Mouse (Mus musculus) CD4-positive, CD25-positive, alpha-beta regulatory T cell, adult 2 months (primary cell): ENCODE measurements around the gene Kif16b.

Experiments used
- DNase-seq: peaks from one replicate; pipeline ENCODE4 v3.0.0-alpha.2; 2012; ENCODE audit warnings: low read depth, low spot score

Kif16b gene

DNA sequence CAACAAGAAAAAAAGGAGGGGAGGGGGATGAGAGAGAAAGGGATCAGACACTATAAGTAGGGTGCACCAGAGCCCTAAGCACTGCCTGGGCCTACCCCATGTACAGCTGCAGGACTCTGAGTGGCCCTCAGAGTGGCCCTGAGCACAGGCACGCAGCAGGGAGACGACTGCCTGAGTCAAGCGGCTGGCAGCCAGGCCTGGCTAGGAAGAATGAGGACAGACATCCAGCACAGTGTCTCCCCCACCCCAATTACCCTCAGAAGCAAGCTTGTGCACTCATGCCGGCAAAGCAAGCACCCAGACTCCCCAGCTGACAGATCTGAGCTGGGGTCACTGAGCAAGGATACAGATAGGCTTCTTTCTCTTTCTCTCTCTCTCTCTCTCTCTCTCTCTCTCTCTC lies 25.4 kb downstream of the Kif16b start:
- DNase-seq: no peak

DNA sequence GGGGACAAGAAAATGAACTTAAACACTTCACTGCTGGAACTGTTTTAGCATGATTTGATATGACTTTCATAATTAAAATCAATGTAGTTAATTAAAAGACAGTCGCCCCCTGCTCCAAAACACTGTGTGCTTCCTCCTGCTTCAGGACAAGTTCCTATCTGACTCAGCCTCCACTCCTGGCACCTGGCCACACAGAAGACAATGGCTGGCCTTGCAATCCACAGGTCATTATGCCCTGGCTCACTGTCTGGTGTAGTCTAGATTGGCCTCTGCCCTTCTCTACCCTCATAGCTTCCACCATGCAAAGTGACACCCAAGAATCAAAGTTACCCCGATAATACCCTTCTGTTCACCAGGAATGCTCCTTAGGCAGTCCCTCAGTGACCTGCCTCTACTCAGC lies 26.8 kb downstream of the Kif16b start:
- no peak for DNase-seq

DNA sequence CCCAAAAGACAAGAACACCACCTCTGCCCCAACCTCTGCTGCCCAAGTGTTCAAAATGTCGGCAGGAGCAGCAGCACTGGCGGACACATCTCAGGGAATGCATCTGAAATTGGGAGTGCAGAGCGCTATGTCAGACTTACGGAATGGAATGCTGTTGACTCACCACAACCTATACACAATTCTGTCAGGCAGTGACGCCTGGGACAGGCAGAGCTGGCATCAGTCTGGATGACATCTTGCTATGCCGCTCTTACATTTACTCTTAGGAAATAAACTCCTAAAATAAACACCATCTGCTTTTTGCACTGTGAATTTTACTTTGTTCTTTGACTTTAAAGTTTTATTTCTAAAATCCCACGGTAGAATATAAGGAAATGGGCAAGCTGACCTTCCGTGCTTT lies 31.3 kb downstream of the Kif16b start:
- DNase-seq: no peak

DNA sequence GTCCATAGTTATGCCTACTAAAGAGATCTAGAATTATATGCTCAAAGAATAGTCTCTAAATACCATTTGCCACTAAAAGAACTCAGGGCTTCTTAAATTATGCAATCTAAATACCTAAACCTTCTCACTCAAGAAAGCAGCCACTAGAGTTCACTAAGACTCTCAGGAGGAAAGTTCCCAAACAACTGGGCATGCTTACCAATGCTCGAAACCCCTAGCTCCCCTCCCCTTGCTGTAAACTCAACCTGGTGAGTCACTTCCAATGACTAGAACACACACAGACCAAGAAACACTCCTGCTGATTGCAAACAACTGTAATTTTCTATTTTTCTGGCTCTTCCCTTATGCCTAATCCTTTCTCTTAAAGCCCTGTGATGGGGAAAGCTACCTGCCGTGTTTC lies 33.9 kb downstream of the Kif16b start:
- DNase-seq: no peak

DNA sequence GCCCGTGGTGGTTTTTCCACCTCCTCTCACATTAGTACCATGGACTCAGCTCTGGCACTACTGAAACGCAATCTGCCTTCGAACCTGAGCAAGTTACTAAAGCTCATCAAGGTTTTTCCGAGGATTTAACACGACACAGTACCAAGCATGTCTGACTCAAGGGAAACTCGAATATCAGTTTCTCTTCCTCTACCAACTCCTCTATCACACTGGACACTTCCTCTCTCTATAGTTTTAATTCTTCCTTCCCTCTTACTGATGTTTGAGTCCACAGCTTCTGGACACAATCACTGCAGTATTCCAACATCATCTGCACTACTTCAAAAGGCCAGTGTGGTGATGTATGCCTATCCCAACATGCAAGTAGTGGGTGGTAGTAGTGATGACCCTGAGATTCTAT lies 40.3 kb downstream of the Kif16b start:
- DNase-seq: no peak

DNA sequence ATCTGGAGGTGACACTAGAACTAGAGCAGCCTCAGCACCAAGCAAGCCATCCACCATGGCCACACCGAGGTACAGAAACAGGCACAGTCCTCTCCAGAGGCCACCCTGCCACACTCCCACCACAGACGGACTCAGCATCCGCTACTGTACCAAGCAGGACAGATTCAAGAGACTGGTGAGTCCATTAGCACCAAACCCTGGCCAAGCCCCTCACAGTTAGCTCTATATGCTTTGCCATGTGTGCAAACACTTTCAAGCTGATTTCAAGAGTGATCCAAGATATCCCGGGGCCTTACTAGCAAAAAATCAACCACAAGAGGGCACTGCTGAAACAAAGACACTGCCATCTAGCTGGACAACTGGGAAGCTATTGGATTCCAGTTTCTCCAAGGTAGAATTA lies 41.9 kb downstream of the Kif16b start:
- DNase-seq: peak; percentile 40

DNA sequence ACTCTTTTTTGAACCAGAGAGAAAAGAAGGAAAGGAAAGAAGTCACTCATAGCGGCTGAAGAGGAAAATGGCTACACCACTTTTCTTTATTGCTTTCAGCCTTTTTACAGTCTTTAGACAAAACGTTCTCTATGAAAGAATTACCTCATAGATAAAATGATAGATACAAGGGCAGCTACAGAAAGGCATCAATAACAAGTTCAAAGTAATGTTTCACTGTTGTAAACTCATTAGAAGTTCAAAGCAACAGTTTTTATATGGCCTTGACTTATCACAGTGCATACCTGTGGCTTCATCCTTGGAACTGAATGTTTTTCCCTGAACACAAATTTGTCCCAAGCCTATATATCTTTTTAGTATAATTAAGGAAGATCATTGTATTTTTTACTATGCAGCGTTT lies 62.6 kb downstream of the Kif16b start:
- no peak for DNase-seq

DNA sequence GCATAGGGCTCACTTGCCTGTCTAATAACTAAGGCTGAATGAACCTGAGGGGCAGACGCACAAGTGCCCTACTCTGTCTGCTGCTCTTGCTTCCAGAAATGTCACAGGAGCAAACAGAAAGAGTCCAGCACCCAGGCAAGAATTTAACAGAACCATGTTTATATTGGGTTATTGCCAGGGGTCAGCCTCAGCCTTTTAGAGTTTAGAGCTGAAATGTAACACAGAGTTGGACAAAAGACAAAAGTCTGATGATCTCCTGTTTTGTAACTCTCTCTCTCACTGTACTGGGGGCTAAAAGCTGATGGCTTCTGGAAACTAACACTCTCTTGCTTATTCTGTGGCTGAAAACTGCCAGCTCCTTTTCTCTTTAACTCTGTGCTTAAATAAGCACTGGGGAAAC lies 63.2 kb downstream of the Kif16b start:
- no peak for DNase-seq

DNA sequence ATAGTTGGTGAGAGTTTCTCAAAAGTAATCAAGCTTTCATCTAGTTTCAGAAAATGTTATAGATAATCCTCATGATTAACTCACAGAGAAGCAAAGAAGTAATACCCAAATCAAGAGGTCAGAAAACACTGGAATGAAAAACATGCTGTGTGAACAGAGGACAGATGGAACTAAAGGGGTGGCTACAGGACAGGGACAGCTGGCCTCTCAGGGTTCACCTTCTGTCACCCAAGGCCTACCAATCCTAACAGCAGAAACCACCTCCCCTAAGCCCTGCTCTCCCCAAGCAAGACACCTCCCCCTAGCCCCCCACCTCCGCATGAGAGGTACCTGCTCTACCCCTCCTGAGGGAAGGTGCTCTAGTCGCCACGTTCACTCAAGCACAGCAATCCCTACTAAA lies 66.6 kb downstream of the Kif16b start:
- no peak for DNase-seq

DNA sequence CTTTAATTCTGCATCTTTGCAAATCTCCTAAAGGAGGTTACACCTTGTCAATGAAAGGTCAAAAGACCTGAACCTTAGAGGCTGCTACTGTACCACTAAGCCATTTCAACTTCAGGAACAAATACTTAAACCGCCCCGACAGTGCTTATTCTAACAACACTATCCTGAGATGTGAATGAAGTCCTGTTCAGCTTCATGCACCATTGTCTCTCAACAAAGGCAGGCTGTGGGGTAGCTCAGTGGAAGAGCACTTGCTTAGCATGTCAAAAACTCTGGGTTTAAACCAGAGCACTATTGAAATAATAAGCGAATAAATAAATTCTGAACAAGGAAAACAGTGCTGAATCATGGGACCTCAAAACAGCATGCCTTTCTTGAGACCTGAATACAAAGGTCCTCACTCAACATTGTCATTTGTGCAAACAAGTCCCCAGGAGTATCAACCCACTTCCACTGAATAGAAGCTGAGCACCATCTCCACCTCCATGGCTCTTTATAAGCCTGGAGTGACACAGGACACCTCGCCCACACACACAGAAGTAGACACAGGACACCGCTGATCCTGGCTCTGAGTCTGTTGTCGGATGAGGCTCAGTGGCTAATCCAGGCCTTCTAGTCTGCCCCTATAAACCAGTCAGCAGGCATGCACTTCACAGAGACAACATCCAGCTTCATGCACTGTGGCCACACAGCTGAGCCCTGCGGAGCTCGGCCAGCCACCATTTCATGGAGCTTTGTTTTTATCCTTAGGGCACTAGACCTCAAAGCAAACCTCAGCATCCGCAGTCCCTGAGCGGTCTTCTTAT lies 68.5 kb downstream of the Kif16b start:
- no peak for DNase-seq

DNA sequence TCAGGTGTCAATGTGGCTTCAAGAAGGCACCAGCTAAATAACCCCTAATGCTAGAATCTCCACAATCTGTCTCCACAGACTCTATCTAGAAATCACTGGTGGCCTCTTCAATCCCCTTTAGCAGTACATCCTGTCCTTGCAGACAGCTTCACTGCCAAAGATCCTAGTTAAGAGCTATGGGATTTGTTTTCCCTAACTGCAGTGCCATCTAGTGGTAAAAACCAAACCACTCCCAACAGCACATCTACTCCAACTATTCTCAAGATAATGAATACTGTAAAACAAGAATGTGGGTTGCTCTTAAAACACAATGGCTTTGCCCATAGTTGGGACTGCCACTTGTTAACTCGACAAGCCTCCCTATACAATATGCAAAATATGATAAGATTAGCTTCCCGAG lies 88.3 kb downstream of the Kif16b start:
- DNase-seq: peak; percentile 55

DNA sequence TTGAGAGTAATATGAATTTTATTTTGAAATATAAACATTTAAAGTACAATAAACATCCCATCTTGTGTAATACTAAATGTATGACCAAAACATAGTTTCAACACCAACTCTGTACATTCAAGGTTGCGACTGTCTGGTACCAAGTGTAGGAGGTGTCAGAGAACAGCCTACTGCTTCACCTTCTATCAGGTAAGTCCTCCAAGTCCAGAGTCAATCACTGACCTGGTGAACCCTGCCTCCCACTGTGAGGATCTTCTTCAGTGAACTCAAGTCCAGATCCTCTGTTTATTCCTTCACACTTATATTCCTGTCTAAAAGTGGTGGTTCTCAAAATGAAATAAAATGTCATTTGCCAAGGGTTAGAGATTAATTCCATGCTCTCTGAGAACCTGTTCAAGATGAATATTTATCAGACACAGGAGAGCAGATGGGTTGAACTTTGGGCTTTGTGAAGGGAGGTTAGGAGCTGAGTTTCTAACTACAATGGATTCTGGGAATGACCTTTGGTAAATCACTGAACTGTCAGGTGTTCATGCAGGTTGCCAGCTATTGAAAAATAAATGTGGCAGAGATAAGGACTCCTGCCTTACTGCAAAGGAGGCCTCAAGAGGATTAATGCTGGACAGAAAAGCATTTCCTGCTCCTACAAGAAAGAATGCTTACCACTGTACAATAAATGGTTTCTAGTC lies 97.4 kb downstream of the Kif16b start:
- no peak for DNase-seq

DNA sequence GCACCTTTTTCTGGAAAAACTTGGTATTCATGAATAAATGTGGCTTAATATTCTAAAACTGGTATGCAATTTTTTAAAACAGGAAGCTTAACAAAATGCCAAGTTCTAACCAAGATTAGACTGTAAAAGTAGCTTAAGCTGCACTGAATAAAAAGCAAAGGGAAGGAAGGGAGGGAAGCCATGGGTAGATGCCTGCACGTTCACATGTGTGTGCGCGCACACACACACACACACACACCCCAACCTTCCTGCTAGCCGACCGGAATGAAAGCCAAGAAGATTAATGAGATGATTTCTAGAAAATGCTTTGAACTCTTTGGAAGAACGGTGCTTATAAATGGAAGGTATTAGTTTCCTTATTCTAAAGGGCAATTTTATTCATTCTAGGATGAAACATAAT lies 104.0 kb downstream of the Kif16b start:
- no peak for DNase-seq

DNA sequence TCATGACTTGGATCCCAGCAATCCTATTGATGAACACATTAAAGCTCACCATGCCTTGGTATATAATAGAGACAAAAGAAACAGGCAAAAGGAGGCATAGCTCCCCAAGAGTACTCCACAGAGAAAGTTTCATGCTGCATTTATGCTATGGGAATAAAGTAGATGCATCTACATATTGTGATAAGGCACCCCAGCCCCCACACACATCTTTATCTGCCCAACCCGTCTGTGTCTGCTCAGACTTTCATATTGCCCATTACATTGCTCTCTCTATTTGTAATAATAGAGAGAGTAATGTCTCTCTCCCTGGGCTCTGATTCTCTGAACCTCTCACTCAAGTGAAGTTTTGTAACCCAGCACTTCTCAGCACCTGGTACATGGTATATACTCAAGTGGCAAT lies 126.0 kb downstream of the Kif16b start:
- no peak for DNase-seq

DNA sequence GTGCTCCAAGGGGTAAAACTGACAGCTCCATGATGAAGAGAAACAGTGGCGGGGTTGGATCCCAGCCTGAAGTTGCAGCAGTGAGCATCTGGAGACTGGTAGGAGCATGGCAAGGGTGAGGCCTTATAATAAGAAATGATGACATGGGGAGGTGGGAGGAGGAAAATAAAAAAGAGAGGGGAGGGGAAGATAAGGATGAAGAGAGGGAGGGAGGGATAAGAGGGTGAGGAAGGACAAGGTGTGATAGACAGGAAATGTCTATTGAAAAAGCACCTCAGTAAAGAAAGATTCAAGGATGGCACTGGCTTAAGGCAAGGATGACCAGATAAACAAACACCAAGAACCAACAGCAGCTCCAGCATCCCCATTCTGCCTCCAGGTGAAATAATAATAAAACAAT lies 126.6 kb downstream of the Kif16b start:
- DNase-seq: no peak

DNA sequence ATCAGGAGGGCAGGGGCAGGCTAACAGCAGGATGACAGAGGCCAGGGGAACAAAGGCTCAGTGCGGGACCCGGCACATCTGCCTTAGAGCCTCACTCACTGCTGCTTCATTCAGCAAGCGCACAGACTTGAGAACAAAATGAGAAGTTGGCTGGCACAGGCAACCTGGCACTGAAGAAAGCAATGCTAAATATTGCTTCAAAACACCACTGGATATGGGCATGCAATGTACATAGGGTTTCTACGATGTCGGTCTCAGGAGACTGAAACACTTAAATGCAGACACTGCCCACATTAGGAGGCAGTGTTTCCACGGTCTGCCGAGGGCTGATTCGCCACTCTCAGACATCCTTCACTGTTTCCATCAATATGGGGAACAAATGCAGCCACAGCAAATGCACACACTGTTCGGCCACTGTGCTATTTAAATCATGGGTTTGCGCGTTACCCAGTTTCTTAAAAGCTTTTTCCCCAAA lies 131.6 kb downstream of the Kif16b start:
- no peak for DNase-seq

DNA sequence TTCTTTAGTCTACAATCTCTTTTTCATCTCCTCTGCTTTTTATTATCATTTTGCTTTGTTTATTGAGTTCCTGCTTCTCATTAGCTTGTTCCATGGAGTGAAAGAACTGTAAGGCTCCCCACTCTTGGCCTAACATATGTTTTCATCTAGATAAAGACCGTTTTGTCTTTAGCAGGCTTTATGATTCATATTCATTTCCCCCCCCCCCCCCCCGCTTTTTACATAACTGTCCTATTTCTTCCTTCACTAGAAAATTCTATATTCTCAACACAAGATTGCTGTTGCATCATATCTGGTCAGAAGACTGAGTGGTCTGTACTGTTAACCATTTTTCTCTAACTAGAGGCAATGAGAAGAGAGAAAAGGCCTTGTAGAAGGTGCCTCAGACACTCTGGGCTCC lies 137.1 kb downstream of the Kif16b start:
- DNase-seq: no peak

DNA sequence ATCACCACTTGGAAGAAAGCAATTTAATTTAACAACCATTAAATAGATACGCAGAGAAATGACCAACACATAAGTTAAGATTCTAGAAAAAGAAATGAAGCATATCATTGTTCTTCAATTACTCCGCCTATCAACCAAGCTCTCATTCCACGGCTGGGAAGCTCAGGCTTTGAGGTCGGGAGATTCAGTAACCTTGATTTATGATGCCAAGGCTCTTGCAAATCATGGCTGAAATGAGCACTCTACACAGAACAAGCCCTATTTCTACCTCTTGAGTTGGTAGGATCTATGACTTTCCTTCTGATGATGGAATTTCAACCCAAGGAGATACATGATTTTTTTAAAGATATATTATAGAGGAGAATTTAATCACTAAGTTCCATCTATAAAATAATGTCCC lies 140.5 kb downstream of the Kif16b start:
- no peak for DNase-seq

DNA sequence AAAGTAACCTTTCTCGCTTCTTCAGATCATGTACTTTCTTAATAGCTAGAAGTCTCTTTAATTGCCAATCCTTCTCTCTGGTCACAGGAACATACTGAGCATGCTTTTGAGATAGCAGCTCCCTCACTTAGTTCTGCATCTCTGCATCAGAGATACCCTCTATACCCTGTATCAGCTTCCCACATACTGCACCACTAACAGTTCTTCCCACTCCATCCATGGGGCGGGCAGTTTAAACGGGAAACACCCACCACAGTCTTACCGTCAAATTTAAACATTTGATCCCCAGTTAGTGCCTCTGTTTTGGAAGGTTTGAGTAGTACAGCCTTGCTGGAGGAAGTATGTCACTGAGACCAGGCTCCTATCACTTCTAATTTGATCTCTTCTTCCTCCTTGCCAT lies 142.1 kb downstream of the Kif16b start:
- no peak for DNase-seq

DNA sequence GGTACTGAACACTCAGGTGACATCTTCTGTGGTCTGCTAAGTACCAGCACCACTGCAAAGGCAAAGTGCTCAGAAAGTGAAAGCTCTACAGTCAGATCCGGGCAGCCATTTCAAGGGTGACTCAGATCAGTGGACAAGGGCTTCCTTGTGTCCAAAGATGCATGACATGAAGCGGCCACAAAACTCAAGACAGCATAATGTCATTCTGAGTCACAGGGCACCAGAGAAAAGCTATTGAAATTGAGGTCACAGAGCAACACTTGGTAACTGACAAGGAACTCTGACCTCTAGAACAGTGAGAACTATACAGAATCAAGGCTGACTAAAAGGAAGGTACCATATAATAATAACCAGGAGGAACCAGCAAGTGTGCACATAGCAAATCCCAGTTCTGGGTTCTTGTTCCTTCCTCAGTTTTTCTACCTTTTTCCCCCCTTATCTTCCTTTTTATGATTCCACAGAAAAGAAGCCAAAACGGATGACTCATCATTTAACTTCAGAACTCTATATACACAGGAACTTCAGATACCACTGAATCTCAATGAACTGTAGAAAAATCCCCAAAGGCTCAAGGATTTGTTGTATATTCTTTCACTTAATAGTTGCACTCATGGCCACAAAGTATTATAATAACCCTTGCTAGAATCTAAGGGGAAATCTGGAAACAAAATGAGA lies 143.1 kb downstream of the Kif16b start:
- DNase-seq: no peak

DNA sequence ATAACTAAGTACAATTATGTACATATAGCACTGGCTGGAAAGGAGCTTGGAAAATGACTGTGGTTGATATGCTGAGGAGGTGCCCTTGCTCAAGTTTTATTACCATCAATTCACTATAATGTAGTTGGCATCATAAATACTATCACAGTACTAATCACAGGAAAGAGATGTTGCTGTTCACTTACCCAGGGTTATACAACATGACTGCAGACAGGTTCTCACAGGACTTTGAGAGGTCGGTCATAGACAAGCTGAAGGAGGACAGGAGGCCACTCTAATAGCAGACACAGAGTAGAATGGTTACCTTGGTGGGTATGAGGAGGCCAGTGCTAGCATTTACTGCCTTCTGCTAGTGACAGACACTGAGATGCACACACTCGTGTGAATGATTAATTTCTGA lies 162.0 kb downstream of the Kif16b start:
- no peak for DNase-seq

DNA sequence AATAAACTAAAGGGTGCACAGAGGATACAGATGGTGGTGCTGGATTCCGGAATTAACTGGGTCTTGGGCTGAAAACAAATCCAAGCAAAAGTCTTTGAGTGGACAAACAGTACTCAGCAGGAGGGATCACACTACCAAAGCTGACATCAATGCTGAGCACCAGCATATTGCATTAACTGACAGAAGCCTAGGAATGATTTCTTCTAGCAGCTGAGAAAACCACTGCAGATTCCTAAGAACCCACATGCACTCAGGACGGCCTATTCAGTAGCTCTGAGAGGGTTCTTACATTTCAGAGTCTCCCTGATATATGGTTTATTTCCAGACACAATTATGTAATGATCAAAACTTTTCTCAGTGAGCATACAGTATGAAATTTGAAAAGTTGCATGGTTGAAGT lies 162.8 kb downstream of the Kif16b start:
- DNase-seq: no peak

DNA sequence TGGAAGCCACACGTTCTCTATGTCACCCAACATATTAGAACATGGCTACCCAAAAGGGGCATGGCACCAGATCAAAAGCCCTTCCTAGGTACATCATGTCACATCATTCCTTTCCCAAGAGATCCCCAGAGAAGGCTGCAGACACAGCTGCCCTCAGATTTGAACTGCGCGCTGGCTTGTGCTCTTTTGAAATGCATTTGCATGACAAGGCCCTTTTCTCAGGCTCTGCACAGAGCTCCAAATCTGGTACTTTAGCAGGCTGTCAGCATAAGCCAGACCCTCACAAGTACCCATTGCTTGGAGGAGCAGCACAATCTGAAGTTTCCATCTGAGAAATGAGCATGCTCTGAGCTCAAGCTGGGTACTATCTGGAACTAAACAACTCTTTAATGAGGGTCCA lies 165.6 kb downstream of the Kif16b start:
- no peak for DNase-seq
